Mouse (Mus musculus) intestine, embryonic 16.5 days (tissue): ENCODE measurements around the gene Gm6899. TPM values are rescaled to one million over a fixed set of nuclear protein-coding genes. Genes with fewer than 3 reads are reported as not detected.

Experiments used
- ATAC-seq: fragments of 200-750 bp; cut with Nextera tagmentation; 2 replicates; pipeline ENCODE4 v1.8.0; 2017; ENCODE audit warnings: moderate TSS enrichment, moderate library complexity
- H3K27ac ChIP-seq: fragments of 300-500 bp; sonication (generic); 2 replicates; pipeline ENCODE4 v1.5.1; 2014; ENCODE audit warnings: mild to moderate bottlenecking, low read length
- H3K27me3 ChIP-seq: fragments of 300-500 bp; sonication (generic); replicated peaks from 2 replicates; pipeline ENCODE4 v1.6.1; 2014; ENCODE audit warnings: low read length, control low read depth, mixed read lengths; ENCODE audit not compliant: control insufficient read depth, insufficient read depth
- H3K36me3 ChIP-seq: fragments of 300-500 bp; sonication (generic); 2 replicates; pipeline ENCODE4 v1.6.1; 2014; ENCODE audit warnings: low read length, control low read depth; ENCODE audit not compliant: control insufficient read depth, insufficient read depth
- H3K4me1 ChIP-seq: fragments of 300-500 bp; sonication (generic); 2 replicates; pipeline ENCODE4 v1.6.1; 2014; ENCODE audit warnings: low read length, control low read depth, mixed read lengths; ENCODE audit not compliant: control insufficient read depth, insufficient read depth
- H3K4me2 ChIP-seq: fragments of 300-500 bp; sonication (generic); 2 replicates; pipeline ENCODE4 v1.6.1; 2014; ENCODE audit warnings: low read depth, low read length, control low read depth
- H3K4me3 ChIP-seq: fragments of 300-500 bp; sonication (generic); 2 replicates; pipeline ENCODE4 v1.5.1; 2014; ENCODE audit warnings: mild to moderate bottlenecking, low read length
- H3K9ac ChIP-seq: fragments of 300-500 bp; sonication (generic); 2 replicates; pipeline ENCODE4 v1.6.1; 2014; ENCODE audit warnings: low read depth, low read length
- H3K9me3 ChIP-seq: fragments of 300-500 bp; sonication (generic); 2 replicates; pipeline ENCODE4 v1.6.1; 2016; ENCODE audit warnings: low read length, control low read depth; ENCODE audit not compliant: control insufficient read depth
- WGBS: fragments of 180-500 bp; shearing (Covaris S2); extraction: QIAGEN DNeasy Blood & Tissue Kit; methylation state at CpG from one replicate; pipeline ENCODE4 v1.1.7; 2014; 5-methylcytosine and 5-hydroxymethylcytosine counted together
- polyA plus RNA-seq: library from polyadenylated mRNA; unstranded; fragments of >200 nt; fragmentation: Nextera tagmentation; extraction: Ambion mirVana; gene quantifications from 2 replicates; pipeline ENCODE4 v1.2.1, GENCODE M21; 2015

Gm6899 gene
- polyA plus RNA-seq: not detected in 2 replicates

DNA sequence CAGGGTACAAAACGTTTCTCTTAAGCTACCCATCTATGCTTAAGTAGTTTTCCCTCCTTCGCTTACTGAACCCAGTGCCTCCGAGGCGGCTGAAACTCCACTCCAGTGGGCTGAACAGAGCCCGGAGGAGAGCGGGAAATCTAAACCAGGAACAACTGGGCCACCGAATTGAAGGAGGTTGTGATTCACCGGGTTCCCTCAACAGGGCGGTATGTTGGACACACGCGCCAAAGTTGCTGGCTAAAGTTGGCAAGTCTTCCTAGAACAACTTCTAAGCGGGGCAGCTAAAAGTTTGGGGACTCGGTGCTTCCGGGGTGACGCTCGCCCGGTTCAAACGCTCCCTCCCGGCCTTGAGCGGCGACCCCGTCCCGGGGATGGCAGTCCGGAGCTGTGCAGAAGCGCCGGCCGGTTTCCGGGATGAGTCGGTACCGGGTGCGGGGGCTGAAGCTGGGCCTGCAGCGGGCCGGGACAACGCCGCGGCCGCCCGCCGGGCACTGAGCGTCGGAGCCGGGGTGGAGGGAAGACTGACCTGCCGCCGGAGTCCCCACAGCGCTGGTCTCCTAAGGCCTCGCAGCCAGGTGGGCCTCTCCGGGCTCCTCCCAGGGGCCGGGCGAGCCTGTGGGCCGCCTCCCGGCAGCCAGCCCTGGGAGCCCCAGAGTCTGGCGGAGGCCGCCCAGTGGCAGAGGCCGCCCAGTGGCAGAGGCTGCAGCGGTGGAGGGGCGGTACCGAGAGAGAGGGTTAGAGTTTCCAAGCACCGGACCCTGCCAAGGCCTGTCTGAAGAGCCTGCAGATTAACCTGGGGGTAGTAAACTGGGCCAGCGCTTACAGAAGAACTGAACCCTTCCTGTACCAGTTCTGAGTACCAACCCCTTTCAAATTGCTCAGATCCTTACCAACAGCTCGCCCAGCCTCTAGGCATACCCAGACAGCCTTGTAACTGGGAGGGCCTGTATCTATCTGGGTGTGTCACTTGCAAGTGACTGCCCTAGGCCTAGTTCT is at the start of gene Gm6899, which contains the start of gene Vrk2:
Gene Gm6899, plus strand, starts transcription at position 181 of the 999 bp plus-strand sequence.
Gene Vrk2, minus strand, starts transcription at position 939 of the 999 bp plus-strand sequence.
- H3K4me2 ChIP-seq: peak within 1 kb of the TSS; percentile 68

DNA sequence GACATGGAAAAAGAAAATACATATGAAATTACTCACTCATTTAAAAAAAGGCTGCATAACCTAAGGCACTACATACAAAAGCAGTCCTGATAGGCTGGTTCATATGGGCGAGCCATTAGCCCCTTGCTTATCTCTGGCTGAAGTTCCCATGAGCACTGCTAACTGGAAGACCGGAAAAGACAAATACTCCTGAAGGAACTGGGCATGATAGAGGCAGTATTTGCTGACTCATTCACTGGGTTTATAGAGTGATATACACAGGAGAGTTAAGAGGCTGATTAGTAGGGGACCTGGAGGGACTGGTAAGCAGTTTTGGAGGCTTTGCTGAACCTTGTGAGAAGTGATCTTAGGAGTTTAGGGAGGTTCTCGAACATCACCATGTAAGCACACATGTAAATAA is 41.5 kb upstream of the Gm6899 start:
- Histone ChIP-seq H3K36me3 (no peaks in the 10 kb centered on the region), H3K4me3 (no peak overlapping the region), H3K9ac (no peak overlapping the region), H3K4me1 (no peaks in the 10 kb centered on the region), H3K27ac (no peak overlapping the region), H3K9me3 (no peaks in the 10 kb centered on the region), H3K4me2 (no peak overlapping the region), H3K27me3 (no peaks in the 10 kb centered on the region)
- 82% methylated on average over 3 of the region's 3 CpGs for WGBS
- ATAC-seq: no peak

More for the DNA sequence above, at the start of gene Gm6899, which contains the start of gene Vrk2:
- Histone ChIP-seq H3K4me3 (peak within 1 kb of the TSS; percentile 81), H3K27me3 (no peaks in the 10 kb centered on the region), H3K27ac (peak within 1 kb of the TSS; percentile 85), H3K36me3 (no peaks in the 10 kb centered on the region), H3K9ac (peak within 1 kb of the TSS; percentile 91), H3K9me3 (no peaks in the 10 kb centered on the region), H3K4me1 (peaks cover 6% of the 10 kb centered on the region)
- under 1% methylated on average over 60 of the region's 60 CpGs for WGBS
- peak; percentile 100 for ATAC-seq

- H3K27ac ChIP-seq: no peak overlapping the region
- H3K27me3 ChIP-seq: no peaks in the 10 kb centered on the region
- ATAC-seq: no peak
- H3K4me1 ChIP-seq: peaks cover 4% of the 10 kb centered on the region; the same call in 1 of the 2 replicates
- no peak overlapping the region for H3K4me2 ChIP-seq
- 65% methylated on average over 17 of the region's 17 CpGs for WGBS
- H3K36me3 ChIP-seq: no peaks in the 10 kb centered on the region
- H3K4me3 ChIP-seq: no peak overlapping the region
- no peak overlapping the region for H3K9ac ChIP-seq
- no peaks in the 10 kb centered on the region for H3K9me3 ChIP-seq
Measured at GRCm38 (mm10) chr11:26585409-26586366, 7.4 kb upstream of the Gm6899 start.

DNA sequence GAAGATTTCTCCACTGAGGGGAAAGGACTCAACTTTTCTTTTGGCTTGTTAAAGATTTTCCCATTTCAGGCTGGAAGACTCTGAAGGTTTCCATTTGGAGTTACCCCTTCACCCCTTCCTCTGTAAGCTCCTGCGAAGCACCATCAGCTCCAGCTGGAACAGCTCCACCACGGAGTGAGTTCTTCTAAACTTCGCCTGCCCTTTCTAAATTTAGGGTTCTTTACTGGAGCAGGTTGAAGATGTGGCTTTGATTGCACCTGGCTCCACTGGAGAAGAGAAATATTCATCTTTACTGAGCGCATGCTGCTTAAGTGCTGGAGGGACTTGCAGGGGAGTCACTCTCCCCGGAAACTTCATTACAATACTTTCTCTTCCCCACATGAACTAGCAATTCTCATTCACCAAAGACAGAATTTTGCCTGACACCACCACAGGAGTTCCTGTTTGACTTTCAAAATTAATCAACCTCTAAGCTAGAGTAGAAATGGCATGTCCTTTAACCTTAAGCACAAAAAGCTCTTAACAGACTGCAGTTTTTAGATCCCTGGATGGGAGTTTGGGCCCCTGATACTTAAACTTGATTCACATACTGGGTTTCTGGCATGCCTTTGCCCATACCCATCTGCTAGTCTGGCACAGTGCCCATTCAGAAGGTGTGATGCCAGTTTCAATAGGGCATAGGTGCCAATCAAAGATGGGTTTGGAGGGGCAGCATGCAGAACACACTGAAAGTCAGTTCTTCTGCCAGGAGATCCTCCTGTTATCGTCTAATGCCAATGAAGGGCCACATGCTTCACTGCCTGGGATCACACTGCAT is 6.5 kb upstream of the Gm6899 start:
- no peak overlapping the region for H3K9ac ChIP-seq
- H3K4me1 ChIP-seq: peaks cover 4% of the 10 kb centered on the region; the same call in 1 of the 2 replicates
- no peaks in the 10 kb centered on the region for H3K36me3 ChIP-seq
- H3K4me3 ChIP-seq: no peak overlapping the region
- no peak overlapping the region for H3K27ac ChIP-seq
- H3K4me2 ChIP-seq: no peak overlapping the region
- no peaks in the 10 kb centered on the region for H3K27me3 ChIP-seq
- H3K9me3 ChIP-seq: no peaks in the 10 kb centered on the region
- WGBS: 62% methylated on average over 6 of the region's 6 CpGs
- no peak for ATAC-seq

DNA sequence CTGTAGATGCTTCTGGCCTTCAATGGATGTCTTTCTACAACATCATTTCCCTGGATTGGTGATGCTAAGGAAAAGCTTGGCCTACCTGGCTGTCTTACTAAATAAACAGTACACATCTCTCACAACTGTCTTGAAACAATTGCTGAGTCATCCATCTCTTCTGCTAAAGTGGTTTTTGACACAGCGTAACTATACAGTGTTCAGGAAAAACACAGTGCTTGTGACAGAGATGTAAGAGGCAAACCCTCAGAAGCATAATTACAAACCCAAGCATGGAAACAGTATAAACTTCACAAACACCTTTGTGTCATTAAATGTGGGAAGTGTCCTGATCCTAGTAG is 5.9 kb upstream of the Gm6899 start:
- WGBS: 89% methylated on average over 1 of the region's 1 CpGs
- Histone ChIP-seq H3K27ac (no peak overlapping the region), H3K9ac (no peak overlapping the region), H3K4me2 (no peak overlapping the region), H3K9me3 (no peaks in the 10 kb centered on the region), H3K4me1 (peaks cover 4% of the 10 kb centered on the region; the same call in 1 of the 2 replicates), H3K36me3 (no peaks in the 10 kb centered on the region), H3K27me3 (no peaks in the 10 kb centered on the region), H3K4me3 (no peak overlapping the region)
- ATAC-seq: no peak

DNA sequence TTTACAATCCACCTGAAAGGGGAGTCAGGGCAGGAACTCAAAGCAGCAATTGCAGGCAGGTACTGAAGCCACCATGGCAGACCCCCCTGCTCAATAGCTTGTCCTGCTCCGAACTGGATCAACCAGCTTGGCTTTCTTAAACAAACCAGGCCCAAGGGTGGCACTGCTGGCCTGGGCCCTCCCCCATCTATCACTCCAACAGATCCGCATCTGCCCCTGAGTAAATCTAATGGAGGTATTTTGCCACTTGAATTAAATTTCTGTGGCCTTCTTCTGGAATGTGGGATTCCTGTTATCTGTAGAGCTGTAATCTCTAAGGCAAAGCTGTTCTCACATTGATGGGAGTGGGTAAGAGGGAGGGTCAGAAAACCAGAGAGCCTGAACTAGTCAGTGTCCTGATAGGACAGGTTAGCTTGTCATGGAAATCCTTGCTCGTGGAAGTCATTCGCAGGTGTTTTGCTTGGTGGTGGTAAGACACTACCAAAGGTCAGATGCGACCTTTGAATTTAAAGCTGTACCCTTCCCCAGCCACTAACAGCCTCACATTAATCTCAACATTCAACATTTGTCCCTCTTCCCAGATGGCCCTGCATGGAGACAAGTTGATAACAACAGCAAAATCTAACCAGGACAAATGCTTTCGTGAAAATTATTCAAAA is 517 bp upstream of the Gm6899 start:
- ATAC-seq: no peak
- no peaks in the 10 kb centered on the region for H3K27me3 ChIP-seq
- peak overlapping the region; percentile 85 for H3K27ac ChIP-seq
- no peaks in the 10 kb centered on the region for H3K9me3 ChIP-seq
- H3K9ac ChIP-seq: peak overlapping the region; percentile 91
- H3K36me3 ChIP-seq: no peaks in the 10 kb centered on the region
- WGBS: 26% methylated on average over 6 of the region's 6 CpGs
- peaks cover 6% of the 10 kb centered on the region for H3K4me1 ChIP-seq
- H3K4me2 ChIP-seq: peak overlapping the region; percentile 68
- H3K4me3 ChIP-seq: peak overlapping the region; percentile 81

DNA sequence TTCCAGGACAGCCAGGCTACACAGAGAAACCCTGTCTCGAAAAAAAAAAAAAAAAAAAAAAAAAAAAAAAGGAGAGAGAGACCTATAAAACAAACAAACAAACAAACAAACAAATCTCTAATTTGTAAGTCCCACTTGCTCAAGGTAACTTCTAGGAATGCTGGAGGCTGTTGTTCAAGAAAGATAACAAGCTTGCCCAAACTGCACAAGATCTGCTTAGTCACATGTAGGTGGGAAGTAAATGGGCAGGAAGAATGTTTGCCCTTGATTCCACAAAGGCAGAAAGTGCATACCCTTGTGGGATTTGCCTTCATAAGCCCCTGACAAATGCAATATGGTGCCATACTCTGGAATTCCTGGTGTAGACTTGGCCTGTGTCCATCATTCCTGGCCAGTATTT is 1.4 kb downstream of the Gm6899 start:
- Histone ChIP-seq H3K4me3 (no peak overlapping the region), H3K4me2 (no peak overlapping the region), H3K36me3 (no peaks in the 10 kb centered on the region), H3K27me3 (no peaks in the 10 kb centered on the region), H3K27ac (no peak overlapping the region), H3K4me1 (peaks cover 6% of the 10 kb centered on the region), H3K9ac (no peak overlapping the region), H3K9me3 (no peaks in the 10 kb centered on the region)
- ATAC-seq: no peak
- 100% methylated on average over 1 of the region's 1 CpGs for WGBS

DNA sequence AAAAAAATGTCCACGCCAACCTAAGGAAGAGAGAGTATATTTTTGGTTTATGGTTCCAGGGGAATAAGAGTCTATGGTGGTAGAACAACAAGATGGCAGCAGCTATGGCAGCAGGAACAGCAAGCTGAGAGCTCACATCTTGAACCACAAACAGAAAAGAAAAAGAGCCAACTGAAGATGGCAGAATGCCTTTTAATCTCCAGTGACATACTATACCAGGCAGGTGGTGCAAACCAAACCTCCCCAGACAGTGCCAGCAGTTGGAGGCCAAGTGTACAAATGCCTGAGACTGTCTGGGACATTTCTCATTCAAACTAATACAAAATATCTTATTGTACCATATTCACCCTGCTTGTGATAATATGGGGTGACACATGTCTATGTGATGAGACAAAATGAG is 3.1 kb downstream of the Gm6899 start:
- 90% methylated on average over 1 of the region's 1 CpGs for WGBS
- no peak for ATAC-seq
- peaks cover 6% of the 10 kb centered on the region for H3K4me1 ChIP-seq
- H3K9ac ChIP-seq: no peak overlapping the region
- no peaks in the 10 kb centered on the region for H3K9me3 ChIP-seq
- no peak overlapping the region for H3K4me2 ChIP-seq
- no peak overlapping the region for H3K4me3 ChIP-seq
- H3K27ac ChIP-seq: no peak overlapping the region
- no peaks in the 10 kb centered on the region for H3K36me3 ChIP-seq
- no peaks in the 10 kb centered on the region for H3K27me3 ChIP-seq
